Mouse (Mus musculus) layer of hippocampus, adult 9-11 months (tissue): ENCODE measurements around the gene Oas1g.
"Not testable (repeated sequence)": the region's sequence is repeated elsewhere in the genome, so short reads cannot be mapped to it uniquely, and the experiment has no call there.

Experiments used
- DNase-seq: peaks from one replicate; pipeline ENCODE4 v3.0.0; 2022

Gene Oas1g

DNA sequence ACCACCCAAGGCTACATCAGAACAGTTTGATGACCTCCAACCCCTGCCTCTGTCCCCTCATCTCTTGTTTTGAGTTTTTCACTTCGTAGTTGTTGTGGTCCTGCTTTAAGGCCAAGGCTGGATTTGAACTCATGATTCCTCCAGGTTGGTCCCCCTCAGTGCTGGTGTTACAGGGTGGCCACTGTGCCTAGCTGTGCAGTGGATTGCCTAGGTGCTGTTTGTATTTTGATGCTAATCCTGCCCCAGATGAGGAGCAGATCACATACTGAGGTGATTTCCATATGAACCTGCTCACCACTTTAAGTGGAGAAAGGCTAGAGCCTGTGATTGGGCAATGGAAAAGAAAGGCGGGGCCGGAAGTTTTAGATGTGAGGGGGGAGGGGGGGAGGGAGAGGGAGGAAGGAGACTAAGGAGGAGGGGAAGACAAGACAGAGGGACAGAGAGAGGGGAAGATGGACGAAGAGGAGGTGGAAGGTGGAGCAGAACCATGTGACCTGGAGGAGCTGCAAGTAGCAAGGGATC lies 942 bp upstream of the Oas1g start:
- DNase-seq = not testable (repeated sequence)

DNA sequence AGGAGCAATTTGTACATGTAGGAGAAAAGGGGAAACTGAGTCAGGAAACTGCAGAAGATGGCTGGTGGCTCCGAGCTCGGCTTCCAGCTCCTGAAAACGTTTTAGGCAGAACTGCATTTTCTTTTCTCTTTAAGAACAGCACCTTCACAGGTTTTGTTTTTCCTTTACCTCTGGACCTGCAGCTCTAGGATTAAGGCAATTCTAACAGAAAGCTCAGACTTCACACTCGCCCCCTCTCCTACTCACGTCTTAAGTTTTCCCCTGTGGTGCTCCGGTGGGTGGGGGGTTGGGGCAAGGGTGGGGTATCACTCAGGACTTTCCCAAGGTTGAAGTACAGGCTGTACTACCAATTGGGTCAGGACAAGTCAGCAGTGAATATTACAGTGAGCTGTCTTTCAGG lies 418 bp upstream of the Oas1g start:
- no peak for DNase-seq

DNA sequence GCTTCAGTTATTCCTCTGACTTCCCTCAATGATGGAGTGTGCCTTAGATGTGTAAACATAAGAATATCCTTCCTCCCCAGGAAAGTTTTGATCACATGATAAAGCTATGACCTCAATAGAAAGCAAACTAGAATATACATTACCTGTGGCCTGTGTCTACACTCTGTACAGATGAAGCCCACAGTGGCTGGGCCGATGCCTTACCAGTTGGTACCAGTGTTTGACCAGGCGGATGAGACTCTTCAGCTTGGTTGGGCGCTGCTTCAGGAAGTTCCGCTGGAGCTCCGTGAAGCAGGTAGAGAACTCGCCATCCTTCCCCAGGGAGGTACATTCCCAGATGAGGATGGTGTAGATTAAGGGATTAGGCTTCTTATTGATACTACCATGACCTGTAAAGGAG lies 5.7 kb downstream of the Oas1g start:
- DNase-seq = not testable (repeated sequence)

DNA sequence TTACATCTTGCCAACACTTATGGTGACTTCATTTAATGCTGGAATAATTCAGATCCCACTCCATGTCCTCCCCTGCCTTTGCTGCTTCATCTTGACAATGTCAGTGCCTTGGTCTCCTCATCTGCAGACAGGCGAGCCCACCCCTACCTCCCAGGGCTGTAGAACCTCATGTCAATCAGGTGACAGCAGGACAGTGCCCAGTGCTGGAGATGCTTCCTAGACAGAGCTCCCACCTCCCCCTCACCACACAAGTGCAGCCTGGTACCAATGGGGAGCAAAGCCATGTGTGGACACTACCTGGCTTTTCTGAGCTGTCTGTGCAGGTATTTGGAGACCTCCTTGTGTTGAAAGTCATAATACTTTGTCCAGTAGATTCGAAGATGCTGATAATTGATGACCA lies 8.6 kb downstream of the Oas1g start:
- not testable (repeated sequence) for DNase-seq

DNA sequence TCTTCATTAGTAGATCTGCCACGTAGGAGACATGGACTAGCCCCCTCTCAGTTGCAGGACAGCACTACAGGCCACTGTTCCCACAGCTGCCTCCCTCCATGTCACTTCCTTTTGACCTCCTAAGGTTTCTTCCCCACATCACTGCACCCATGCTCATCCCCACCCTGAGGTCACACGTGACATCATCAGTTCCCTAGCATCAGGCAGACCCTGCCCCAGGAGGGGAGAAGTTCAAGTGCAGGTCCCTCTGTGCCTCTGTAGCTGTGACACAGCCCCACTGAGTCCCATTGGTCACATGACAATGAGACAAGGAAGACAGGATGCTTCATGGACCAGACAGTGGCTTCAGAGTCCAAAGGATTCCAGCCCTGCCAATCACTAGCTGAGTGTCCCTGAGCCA lies 10.0 kb downstream of the Oas1g start:
- not testable (repeated sequence) for DNase-seq

DNA sequence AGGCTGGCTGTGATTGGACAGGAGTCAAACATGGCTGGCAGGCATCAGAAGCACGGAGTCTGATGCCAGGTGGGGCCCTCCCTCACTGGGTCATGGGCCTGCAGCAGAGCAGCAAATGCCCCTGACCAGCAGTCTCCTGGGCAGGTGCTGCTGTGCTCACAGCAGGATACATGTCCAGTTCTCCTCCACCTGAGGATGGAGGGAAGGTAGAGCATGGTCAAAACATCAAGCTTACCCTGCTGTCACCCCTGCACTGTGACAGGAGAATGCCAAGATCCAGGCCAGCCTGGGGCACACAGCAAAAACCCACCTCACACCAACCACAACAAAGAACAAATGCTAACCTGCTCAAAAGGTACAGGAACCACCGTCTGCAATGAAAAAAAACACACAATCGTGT lies 10.6 kb downstream of the Oas1g start:
- not testable (repeated sequence) for DNase-seq

DNA sequence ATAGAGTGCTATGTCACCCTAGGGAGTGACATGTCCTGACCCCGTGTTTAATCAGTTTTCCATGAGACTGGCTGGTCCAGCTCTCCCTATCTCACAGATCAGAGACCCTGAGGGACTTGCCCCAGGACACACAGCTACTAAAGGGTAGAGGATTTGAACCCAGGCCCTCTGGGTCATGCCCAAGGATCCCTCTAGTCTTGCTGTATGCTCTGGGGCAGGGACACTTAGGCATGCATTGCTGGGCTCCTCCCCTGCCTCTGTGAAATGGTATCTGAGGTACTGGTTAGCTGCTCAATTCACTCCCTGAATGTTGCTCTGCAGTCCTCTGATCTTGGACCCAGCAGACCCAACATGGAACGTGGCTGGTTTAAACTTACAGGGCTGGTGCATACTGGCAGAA lies 15.9 kb downstream of the Oas1g start:
- DNase-seq = no peak

DNA sequence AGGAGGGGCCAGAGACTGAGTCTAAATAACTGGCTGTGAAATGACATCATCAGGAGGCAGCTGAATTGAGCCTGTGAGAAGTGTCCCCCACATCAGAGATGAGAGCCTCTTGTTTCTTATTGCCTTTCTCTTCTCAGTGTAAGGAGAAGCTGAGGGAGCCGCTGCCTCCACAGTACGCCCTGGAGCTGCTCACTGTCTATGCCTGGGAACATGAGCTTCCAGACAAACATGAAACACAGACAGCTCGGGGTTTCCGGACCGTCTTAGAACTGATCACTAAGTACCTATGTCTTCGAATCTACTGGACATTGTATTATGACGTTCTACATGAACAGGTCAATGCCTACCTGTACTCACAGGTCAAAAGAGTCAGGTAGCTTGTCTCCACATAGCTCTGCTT lies 16.6 kb downstream of the Oas1g start:
- DNase-seq = no peak

DNA sequence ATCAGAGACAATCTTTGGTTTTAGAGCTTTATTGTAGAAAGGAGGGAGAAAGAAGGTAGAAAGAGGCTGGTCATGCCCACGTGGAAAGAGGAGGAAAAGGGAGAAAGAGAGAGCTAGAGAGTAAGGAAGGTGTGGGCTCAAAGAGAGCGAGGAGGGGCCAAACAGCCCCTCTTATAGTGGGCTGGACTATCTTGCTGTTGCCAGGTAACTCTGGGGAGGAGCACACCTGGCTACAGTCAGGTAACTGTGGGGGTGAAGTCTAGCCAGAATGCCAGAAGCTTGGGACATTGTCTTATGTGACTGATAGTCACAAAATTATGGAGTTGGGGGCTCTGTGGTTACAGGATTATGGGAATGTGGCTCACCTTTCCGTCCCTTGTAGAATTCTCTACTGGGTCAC lies 17.3 kb downstream of the Oas1g start:
- DNase-seq = no peak

DNA sequence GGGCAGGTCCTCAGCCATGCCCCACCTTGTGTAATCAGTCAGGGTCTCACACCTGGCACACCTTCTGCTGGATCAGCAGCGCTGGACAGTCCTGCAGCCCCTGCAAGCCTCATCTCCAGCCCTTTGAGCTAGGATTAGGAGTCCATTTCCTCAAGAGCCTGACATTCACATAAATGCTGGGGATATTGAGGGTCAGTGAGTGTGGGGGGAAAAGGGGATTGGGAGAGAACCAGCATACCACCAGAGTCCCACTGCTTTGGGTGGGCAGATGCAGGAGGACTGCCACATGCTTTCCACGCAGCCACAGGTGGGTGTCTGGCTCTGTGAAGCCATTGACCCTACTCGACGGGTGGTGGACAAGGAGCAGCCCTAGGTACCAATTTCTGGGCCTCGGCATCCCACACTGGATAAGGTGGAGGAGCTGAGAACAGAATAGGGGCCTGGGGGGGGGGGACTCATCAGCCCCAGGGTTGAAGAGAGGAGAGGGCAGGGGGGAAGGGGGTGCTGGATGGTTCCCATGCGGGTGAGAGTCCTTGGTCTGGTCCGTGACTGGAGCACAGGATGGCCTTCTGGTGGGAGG lies 17.9 kb downstream of the Oas1g start:
- DNase-seq = no peak

DNA sequence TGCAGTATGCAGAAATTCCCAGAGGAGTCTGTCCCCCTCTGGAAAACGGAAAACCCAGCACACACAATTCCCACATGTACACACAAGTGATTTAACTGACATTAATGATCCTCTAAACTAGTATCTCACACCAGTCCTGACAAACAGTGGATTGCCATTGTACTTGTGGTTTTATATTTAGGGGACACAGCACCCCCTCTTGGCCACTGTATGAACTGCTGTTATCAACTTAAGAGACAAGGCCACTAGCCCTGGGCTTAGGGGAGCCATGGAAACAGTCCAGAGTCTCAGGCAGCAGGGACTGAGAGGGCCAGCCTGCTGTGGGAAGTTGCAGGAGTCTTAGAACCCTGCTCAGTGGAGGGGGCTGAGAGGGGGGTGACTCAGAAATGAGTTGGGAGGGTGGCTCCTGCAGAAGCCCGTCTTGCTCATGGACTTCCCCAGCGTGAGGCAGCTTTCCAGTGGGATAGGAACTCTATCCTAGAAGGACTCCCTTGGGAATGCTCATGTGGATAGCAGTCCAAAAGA lies 22.0 kb downstream of the Oas1g start:
- no peak for DNase-seq

DNA sequence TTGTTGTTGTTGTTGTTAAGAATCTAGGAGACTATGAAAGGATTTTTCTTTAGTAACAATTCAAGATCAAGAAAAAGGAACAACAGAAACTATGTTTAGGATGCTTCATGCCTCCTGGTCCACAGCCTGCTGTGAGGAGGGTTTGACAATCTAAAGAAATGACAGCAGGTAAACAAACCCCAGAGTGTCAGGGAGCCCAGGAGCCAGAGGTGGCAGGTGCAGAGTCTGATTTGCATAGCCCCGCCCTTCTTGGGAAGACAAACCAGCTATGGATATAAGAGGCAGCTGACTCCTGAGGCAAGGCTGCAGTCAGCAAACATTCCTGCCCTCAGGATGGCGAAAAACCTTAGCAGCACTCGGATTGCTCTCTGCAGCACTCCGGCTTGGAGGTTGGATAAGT lies 26.3 kb downstream of the Oas1g start, which contains the start of gene Oas1h:
Gene Oas1h (plus strand): TSS at position 301 of the 400 bp plus-strand sequence.
- no peak for DNase-seq

DNA sequence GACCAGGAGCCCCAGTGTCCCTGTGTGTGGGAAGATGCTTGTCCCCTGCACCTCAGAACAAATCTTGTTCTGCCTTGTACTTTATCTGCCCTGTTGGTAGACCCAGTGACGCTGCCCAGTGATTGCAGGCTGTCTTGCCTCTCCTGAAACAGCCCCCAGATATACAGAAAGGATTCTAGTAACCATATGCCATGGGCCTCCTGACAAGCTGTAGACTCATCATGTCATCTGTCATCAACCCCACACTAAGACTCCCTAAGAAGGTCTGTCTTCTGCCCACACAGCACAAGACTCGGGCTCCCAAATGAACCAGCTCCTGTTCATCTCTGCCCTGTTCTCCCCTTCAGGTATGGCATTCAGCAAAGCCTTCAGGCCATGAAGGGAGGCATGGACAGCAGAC lies 28.2 kb downstream of the Oas1g start:
- peak; percentile 23 for DNase-seq

DNA sequence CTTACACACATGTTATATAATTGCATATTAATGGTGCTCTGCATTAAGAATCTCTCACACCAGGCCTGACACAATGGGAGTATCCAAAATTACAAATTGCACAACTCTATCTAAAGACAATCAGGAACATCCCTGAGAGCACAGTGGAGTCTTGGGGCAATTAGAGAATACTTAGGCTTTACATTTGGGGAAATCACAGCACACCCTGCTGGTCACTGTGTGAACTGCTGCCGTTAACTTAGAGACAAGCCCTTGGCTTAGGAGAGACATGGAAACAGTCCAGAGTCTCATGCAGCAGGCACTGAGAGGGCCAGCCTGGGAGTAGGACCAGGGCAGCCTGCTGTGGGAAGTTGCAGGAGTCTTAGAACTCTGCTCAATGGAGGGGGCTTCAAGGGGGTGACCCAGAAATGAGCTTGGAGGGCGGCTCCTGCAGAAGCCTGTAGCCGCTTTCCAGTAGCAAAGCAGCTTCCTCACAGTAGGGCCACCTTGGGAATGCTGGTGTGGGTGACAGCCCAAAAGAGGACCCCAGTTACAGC lies 37.7 kb downstream of the Oas1g start:
- no peak for DNase-seq

DNA sequence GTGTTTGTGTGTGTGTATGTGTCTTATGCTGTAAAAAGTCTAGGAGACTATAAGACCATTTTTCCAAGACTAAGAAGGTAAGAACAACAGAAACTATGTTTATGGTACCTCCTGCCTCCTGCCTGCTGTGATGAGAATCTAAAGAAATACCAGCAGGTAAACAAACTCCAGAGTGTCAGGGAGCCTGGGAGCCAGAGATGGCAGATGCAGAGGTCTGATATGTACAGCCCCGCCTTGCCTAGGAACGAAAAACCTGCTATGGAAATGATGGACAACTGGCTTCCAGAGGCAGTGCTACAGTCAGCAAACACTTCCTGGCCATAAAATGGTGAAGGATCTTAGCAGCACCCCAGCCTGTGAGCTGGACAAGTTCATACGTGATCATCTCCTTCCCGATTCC lies 40.3 kb downstream of the Oas1g start, which contains the start of gene Oas1f:
Gene Oas1f (plus strand): TSS at position 301 of the 400 bp plus-strand sequence.
- DNase-seq = no peak

DNA sequence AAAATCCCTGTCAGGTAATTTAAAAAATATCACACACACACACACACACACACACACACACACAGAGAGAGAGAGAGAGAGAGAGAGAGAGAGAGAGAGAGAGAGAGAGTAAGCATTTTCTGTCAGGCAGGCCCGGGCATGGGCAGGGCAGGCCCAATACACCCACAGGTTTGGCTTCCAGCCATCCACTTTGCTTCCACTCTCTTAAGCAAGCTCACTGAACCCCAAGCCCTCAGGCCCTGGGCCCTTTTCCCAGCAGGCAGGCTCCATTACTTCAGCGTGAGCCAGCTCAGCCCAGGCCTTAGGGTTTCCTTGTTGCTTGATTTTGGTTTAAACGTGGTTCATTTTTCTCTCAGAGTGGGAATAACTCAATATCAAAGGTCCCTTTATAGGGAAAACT lies 42.7 kb downstream of the Oas1g start:
- no peak for DNase-seq

DNA sequence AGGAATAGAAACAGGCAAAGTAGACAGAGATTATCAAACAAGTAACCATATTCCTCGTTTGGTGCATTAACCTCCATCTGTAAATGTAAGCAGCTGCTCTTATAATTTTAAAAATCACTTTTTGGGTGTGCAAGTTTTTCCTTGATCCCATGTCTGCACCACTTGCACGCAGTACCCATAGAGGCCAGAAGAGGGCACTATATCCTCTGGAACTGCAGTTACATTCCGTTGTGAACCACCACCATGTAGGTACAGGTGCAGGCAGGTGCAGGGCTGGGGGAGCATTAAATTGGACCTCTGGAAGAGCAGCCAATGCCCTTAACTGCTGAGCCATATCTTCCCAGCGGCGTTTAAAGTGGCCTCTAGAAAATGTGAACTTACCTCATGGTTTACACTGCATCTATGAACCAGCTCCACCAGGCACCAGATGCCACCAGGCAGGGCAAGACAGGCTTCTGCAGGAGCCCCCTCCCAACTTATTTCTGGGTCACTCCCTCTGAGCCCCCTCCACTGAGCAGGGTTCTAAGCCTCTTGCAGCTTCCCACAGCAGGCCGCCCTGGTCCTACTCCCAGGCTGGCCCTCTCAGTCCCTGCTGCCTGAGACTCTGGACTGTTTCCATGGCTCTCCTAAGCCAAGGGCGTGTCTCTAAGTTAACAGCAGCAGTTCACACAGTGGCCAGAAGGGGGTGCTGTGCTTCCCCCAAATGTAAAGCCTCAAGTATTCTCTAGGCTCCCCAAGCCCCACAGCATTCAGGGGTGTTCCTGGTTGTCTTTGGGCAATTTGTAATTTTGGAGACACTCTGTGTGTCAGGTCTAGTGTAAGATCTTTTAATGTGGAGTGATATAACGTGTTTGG lies 50.5 kb downstream of the Oas1g start:
- DNase-seq = no peak

DNA sequence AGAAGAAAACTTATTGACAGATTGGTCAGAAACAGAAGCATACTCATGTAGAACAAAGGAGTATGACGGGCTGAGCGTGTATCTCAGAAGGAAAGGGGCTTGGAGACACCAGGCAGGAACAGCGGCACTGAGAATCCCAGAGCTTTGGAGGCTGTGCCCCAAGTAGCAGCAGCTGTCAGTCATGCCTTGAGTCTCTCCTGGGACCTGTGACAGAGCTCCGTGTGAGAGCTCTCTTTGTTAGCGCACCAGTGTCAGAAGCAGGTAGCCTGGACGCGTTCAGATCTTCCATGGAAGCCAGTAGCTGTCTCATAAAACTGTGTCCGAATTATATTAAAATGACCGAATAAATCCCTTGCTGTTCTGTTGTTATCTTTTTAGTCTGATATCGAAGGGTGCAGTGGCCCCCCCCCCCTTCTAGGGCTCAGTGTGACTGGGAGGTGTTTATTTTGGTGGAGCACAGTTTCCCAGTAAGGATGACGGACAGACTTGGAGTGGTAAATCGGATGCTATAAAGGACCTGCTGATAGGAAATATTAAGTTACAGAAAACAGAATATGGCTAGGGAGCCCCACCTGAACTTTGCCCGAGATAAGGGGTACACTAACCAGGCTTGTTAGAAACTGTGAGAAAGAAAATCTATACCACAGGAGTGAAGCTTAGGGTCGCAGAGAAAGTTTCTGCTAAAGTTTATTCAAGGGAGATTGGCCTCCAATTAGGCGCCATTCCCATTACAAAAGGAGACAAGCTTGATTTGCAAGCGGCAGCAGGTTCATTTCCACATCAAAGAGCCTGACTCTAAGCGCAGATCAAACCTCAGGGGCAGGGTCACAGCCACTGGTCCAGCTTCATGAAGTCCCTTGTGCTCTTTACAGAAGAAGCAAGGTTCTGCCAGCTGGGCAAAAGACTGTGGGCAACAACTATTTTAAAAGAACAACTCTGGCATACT lies 53.8 kb downstream of the Oas1g start:
- no peak for DNase-seq

DNA sequence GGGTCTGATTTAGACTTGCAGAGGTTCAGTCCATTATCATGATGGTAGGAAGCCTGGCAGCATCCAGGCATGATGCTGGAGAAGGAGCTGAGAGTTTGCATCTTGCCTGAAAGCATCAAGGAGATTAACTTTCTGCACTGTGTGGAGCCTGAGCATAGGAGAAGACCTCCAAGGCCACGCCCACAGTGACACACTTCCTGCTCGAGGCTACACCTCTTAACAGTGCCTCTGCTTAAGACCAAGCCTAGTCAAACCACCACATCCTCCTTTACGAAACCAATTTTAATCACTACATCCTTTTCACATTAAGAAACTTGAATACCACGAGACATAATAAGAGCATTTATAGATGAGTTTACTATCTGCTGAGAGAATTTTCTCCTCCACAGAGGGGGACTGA lies 56.4 kb downstream of the Oas1g start:
- DNase-seq = no peak
